Mouse (Mus musculus): ENCODE results near the gene Krtap1-4.
"Not testable (repeated sequence)": the region's sequence is repeated elsewhere in the genome, so short reads cannot be mapped to it uniquely, and the experiment has no call there.

Krtap1-4 gene

DNA sequence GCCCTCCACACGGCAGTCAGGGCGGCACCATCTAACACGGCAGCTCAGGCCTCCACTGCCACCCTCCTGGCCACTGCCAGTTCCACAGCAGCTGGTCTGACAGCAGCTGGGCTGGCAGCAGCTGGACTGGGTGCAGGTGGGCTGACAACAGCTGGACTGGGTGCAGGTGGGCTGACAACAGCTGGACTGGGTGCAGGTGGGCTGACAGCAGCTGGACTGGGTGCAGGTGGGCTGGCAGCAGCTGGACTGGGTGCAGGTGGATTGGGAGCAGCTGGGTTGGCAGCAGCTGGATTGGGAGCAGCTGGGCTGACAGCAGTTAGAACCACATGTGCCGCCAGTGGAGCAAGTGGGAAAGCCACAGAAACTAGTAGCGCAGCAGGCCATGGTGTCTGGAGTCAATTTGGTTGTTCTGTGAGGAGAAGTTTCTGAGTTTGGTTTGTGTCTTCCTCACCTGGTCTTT, at the start of gene Krtap1-4:
Krtap1-4 (minus strand) TSS at position 410 of the 460 bp plus-strand sequence.
- no peak for DNase-seq

DNA sequence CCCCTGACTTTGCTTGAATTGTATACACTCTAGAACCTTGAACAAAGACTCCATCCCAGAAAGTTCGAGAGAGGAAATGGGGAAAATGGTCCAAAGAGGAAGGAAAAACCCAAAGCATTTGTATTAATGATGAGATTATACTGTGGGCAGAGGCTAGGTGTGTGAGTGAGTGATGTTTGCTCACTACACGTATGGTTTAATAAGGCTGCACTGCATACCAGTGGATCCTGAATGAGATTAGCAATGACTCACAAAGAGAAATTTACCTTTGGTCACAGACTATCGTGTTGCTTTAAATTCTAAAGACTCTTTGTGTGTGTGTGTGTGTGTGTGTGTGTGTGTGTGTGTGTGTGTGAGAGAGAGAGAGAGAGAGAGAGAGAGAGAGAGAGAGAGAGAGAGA, 47.4 kb upstream of the Krtap1-4 start:
- no peak for DNase-seq

DNA sequence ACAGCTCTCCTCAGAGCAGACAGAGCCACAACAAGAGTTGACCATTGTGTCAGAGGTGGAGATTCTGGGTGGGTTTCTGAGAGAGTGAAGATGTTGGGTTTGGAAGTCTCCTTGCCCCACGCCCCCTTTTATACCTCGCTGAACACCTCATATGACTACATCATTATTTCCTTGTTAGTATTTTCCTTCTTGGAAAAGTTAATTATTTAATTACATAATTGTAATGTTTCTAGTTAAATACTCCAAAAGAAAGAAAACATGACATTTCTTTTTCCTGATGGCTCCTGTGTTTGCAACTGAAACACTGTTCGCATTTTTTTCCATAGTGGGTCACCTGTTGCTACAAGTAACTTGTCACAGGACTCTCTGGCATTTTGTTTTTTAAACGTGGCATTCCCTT, 44.7 kb upstream of the Krtap1-4 start, which contains the start of gene Krtap4-1:
Krtap4-1 (minus strand) TSS at position 101 of the 400 bp plus-strand sequence.
- no peak for DNase-seq

DNA sequence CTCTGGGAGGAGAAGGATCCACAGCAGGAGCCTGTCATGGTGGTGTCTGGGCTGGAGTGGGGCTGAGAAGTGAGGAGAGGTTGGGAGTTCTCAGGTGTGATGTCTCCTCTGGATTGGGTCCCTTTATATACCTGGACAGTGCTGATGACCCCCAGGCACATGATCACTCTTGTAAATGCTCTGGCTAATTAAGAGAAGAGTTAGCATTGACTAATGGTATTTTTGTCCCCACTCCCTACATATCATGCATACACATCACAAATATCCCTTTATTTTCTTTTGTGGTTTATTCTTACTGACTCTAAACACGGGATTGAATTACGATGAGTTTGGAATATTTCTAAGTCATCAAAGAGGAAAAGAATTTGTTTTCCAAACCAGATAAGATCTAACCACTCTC, 36.9 kb upstream of the Krtap1-4 start, which contains the start of gene Gm11562:
Gm11562 (minus strand) TSS at position 101 of the 400 bp plus-strand sequence.
- DNase-seq: no peak

DNA sequence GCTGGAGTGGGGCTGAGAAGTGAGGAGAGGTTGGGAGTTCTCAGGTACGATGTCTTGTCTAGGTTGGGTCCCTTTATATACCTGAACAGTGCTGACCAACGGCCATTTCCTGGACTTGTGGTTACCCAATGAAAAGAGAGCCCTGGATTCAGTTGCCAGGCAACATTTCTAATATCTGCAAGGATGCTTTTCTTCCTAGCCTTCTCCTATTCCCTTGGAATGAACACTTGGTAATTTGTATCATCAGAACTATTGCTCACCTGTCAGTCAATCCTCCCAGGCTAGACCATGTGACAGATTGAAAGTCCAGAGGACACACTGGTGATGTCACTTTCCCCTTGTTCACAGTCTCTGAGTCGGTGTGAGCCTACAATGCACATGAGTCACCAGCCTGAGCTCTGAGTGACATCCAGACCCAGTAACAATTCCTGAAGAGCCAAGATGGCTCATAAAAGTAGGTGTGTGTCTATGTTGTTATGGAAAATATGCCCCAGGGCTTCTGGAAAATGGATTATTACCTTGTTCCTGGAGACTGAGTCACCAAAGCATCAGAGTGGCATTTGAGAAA, 31.4 kb upstream of the Krtap1-4 start, which contains the start of gene Krtap2-4:
Krtap2-4 (minus strand) TSS at position 51 of the 568 bp plus-strand sequence.
- DNase-seq: no peak

DNA sequence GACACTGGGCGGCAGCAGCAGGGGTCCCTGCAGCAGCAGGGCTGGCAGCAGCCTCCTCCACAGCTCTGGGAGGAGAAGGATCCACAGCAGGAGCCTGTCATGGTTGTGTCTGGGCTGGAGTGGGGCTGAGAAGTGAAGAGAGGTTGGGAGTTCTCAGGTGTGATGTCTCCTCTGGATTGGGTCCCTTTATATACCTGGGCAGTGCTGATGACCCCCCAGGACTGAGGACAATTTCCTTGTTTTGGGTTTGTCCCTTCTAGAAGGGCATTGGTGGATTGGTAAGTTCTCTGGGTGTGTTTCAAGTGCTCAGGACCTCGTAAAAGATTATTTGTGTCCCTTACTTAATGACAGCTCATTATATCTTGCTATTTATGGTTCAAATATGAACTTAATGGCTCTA, 26.6 kb upstream of the Krtap1-4 start, which contains the start of gene Gm11937:
Gm11937 (minus strand) TSS at position 101 of the 400 bp plus-strand sequence.
- not testable (repeated sequence) for DNase-seq

DNA sequence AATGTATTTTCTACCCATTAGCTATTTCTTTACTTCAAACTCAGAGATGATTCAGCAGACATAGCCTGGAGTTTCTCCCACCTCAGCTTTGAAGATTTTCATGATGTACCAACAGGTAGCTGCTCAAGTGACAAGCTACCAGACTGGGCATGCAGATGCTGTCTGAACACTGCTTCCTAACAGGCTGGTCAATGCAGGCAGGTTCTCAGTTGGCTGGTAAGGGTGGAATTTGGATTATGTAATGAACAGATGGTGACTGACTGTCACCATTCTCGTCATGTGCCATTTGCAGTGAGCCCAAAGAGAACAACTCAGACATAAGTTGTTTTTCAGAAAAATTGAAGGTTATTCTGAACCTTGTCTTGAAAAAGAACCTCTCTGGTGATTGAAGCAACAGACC, 25.7 kb upstream of the Krtap1-4 start:
- no peak for DNase-seq

DNA sequence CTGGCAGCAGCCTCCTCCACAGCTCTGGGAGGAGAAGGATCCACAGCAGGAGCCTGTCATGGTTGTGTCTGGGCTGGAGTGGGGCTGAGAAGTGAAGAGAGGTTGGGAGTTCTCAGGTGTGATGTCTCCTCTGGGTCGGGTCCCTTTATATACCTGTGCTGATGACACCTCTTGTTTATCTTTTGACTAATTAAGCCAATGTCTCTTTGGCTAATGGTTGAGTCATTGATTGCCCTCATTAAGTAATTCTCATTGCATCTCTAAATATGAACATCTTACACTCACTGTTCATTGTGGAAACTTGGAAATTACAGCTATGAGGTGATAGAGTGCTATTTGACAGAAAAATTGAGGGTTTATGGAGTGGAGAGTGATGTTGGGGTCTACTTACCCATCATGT, 19.8 kb upstream of the Krtap1-4 start, which contains the start of gene Gm11938:
Gm11938 (minus strand) TSS at position 101 of the 400 bp plus-strand sequence.
- not testable (repeated sequence) for DNase-seq

DNA sequence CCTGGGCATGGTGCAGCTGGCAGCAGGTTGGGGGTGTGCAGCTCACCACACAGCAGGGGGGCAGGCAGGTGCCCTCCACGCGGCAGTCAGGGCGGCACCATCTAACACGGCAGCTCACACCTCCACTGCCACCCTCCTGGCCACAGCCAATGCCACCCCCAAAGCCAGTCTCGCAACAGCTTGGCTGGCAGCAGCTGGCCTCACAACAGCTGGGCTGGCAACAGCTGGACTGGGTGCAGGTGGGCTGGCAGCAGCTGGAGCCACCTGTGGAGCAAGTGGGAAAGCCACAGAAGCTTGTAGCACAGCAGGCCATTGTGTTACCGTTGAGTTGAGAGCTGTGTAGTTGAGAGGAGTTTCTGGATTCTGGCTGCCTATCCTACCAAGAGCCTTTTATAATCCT, 14.3 kb upstream of the Krtap1-4 start, which contains the start of gene Krtap9-3:
Krtap9-3 (minus strand) TSS at position 364 of the 400 bp plus-strand sequence.
- not testable (repeated sequence) for DNase-seq

DNA sequence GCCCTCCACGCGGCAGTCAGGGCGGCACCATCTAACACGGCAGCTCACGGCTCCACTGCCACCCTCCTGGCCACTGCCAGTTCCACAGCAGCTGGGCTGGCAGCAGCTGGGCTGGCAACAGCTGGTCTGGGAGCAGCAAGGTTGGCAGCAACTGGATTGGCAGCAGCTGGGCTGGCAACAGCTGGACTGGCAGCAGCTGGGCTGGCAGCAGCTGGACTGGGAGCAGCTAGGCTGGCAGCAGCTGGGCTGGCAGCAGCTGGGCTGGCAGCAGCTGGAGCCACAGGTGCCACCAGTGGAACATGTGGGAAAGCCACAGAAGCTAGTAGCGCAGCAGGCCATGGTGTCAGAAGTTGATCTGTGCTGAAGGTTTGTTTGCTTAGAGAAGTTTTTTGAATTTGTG, 7.5 kb upstream of the Krtap1-4 start, which contains the start of gene Krtap1-3:
Krtap1-3 (minus strand) TSS at position 359 of the 400 bp plus-strand sequence.
- DNase-seq: no peak

DNA sequence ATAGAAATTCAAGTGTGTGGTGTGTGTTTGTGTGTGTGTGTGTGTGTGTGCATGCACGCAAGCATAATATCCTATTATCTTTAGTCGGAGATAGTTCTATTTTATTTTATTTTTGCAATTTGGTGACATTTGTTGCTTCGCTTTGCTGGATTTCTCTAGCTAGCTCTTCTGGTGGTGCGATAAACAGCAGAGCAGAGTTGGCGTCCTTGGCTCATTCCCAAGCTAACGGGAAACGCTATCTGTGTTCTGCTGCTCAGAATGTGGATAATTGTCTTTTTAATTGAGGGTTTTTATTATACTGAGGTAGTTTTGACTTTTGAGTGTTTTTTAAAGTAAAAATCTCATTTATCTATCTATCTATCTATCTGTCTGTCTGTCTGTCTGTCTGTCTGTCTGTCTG, 1.6 kb upstream of the Krtap1-4 start:
- DNase-seq: no peak

DNA sequence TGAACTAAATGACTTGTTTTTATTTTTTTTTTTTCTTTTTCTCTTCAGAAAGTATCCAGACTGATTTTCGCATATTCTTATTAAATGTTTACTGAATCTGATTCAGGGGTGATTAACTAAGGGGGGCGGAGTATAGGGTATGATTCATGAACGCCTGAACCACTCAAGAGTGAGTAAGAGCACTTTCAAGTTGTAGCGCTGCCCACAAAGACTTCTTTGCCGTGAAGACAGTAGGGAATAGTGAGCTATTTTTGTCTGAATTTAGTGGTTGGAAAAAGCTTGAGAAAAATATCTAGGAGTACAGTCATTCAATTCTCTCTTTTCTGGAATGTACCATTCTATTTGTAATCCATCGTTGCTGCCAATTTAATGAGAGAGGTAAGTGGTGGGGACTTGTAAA, 1.9 kb downstream of the Krtap1-4 start:
- no peak for DNase-seq

DNA sequence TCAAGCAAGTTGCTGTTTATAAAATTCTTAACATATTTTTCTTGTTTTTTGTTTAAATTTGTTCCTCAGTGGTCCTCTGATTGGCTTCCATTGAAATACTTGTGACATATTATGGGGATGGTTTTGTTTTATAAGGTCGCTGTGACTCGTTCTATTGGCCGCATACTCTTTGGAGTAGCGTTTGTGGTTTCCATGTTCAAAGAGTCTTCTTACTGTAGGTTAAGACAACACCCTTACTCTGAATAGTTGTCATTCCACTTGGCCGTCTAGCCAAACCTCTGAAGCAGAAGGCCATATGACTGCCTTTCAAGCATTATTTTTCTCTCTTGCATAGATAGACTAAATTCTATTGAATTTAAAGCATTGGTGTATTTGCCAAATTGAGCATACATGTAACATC, 2.4 kb downstream of the Krtap1-4 start:
- DNase-seq: no peak

DNA sequence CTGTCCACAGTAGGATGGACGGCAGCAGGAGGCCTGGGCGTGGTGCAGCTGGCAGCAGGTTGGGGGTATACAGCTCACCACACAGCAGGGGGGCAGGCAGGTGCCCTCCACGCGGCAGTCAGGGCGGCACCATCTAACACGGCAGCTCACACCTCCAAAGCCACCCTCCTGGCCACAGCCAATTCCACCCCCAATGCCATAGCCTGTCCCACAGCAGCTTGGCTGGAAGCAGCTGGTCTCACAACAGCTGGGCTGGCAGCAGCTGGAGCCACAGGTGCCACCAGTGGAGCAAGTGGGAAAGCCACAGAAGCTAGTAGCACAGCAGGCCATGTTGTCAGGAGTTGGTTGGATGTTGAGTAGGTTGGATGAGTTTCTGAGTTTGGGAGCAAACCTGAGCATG, 2.8 kb downstream of the Krtap1-4 start, which contains the start of gene Krtap1-5:
Krtap1-5 (minus strand) TSS at position 381 of the 400 bp plus-strand sequence.
- no peak for DNase-seq

DNA sequence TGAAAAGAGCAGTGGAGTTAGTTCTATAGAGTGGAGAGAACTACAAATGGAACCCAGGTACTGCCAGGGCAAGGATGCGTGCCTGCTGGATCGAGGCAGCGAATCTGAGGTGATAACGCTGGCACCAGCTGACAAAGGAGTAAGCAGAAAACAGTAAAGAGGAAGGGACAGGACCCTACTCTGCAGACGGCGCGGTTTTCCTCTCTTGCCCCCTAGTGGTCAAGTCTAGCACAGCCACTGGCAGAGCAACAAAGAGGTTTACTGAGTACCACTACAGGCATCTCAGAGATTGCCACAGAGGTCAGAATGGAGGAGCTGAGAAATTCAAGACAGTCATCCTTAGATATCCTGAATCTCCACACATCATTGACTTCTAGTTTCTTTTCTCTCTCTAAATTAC, 9.3 kb downstream of the Krtap1-4 start:
- peak; percentile 71 for DNase-seq

DNA sequence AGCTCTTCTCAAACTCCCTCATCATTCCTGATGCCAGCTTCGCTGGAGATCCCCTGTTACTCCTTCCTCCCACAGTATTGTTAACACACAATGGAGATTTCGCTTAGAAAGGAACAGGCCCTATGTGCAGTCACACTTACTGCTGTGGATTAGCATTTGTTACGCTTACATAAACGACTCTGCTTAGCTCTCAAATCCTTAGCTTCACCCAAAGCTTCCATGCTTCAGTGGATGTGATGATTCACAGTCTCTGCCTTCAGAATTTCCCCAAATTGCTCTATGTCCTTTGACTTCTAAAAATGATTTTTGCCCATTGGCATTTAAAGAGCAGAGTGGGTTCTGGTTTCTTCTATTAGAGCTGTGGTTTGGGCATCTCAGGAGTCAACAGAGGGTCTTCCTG, 10.3 kb downstream of the Krtap1-4 start:
- DNase-seq: no peak

DNA sequence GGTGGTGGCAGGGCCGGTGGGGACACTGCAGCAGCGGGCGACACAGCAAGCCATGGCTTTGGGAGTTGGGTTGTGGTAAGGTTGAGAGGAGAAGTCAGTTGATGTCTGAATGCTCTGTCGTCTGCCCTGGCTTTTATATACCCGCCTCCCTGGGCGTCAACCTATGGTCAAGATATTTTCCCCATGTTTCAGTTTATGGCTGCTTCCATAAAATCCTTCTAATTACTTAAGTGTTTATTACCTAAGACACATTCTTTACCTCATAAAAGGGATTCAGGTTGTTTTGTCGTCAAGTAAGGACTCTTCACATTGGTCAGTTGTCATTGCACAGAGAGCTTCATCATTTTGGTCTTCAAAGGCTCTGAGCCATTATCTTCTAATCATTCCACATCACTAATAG, 16.9 kb downstream of the Krtap1-4 start, which contains the start of gene Krtap3-1:
Krtap3-1 (minus strand) TSS at position 101 of the 400 bp plus-strand sequence.
- no peak for DNase-seq

DNA sequence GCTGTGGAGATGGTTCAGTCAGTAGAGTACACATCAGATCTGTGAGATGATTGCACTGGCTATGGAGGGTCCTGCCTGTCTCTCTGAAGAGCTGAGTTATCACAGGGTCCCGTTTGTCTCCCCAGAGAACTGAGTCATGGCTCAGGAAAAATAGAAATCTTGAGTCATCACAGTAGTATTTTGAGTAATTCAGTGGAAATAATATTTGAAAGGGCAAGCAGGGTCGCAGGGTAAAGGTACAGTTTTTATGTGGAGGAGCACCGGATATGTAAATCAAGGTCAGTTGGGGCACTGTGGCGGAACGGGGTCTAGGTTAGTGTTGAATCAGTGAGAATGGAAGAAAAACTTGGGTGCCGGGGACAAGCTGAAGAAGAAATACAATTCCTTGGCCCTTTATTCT, 20.9 kb downstream of the Krtap1-4 start:
- no peak for DNase-seq

DNA sequence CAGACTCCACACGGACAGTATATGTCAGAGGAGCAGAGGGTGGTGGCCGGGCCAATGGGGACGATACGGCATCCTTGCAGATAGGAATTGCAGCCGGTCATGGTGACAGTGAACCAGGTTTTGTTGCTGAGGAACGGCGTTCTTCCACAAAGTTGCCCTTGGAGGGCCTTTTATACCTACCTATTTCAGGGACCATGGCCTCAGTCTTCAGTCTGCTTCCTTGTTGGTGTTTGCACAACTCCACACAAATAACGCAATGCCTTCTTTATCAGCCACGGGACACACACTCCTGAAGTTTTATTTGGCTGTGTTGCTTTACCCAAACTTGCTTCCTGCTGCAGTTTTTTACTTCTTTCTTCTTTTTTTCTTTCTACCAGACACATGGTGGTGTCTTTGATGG, 24.1 kb downstream of the Krtap1-4 start, which contains the start of gene Gm11939:
Gm11939 (minus strand) TSS at position 101 of the 400 bp plus-strand sequence.
- no peak for DNase-seq

DNA sequence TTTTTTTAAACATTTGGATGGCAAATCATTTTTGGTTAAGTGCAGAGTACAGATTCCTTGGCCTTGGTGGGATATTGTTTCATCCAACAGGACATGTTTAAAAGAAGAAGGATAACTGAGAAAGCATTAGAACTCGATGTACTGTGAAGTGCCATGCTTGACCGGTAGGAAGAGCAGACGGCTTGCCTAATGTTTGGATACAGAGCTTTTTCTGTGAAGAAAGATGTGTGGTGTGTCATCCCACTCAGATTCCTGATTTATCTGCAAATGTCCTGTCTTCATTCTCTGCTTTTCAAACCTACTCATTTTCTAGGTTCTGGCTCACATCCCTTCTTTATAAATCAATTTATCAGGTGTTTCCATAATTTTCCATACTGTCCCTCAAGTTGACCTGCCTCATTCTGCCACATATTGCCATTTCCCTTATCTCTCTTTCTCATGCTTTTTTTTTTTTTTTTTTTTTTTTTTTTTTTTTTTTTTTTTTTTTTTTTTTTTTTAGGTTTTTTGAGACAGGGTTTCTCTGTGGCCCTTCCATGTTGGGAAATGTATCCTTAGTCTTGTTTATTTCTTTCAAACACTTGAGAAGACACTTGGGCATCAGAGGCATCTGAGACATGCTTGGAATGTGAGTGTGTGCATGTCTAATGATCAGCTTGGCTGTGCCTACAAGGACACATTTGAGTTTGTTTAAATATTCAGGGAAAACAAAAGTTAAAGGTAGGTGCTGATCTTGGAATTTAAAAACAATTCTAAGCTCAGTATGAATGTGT, 25.3 kb downstream of the Krtap1-4 start:
- DNase-seq: no peak

DNA sequence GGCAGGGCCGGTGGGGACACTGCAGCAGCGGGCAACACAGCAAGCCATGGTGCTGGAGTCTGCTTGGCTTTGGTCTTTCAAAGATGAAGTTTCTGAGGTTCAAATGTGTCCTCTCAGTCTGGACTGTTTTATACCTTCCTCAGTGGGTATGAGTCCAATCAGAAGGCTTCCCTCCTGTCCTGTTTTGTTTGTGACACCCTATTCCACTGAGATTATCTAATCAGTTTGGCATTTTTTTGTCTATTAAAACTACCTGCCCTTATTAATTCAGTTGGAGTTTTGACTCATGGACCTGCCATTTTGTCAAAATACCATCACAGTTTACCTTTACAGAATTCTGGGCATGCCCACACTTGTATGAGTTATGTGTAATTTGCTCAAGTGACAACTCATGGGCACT, 26.7 kb downstream of the Krtap1-4 start, which contains the start of gene Krtap3-2:
Krtap3-2 (minus strand) TSS at position 101 of the 400 bp plus-strand sequence.
- no peak for DNase-seq

DNA sequence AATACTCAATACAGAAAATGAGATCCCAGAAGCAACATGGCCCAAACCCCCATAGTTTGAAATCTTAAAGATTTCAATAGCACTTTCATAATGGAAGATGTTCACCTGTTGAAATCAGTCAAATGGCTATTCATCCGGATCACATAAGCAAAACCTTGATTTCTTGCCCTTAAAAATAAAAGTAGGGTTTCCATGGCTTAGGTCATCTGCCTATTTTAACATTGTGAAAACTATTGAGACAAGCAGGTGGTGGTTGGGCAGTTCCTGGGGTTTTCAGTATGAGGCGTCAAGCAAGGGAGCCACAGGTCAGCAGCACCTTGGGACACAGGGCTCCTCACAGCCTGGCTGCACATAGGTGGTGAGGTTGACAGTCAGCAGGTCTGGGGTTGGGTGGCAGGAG, 27.3 kb downstream of the Krtap1-4 start:
- no peak for DNase-seq

DNA sequence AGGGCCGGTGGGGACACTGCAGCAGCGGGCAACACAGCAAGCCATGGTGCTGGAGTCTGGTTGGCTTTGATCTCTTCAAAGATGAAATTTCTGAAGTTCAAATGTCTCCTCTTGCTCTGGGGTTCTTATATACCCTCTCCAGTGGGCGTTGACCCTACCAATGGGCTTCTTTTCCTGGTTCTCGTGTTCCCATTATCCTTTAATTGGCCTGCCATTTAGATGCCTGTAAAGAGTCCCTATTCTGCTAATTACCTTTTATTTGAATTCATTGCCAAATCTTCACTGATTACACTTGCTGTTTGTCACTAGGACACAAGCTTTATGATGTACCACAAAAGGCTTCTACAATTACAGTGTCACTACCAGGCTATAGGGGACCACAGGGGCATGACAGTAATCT, 32.7 kb downstream of the Krtap1-4 start, which contains the start of gene Krtap3-3:
Krtap3-3 (minus strand) TSS at position 101 of the 400 bp plus-strand sequence.
- DNase-seq: no peak

All from kidney, postnatal 14 days (tissue).